Mouse (Mus musculus) v-Abl transformed pro-B cells (cell line): ENCODE results near the gene Zfp668.

Experiments used
- in situ Hi-C, 2 experiments: fragments of 400-800 bp; cut with MboI; formaldehyde crosslinking; loops; one replicate each; pipeline ENCODE4 v1.15.1; 2025; ENCODE audit not compliant: unreplicated experiment in 2 of 2

The Zfp668 gene

DNA sequence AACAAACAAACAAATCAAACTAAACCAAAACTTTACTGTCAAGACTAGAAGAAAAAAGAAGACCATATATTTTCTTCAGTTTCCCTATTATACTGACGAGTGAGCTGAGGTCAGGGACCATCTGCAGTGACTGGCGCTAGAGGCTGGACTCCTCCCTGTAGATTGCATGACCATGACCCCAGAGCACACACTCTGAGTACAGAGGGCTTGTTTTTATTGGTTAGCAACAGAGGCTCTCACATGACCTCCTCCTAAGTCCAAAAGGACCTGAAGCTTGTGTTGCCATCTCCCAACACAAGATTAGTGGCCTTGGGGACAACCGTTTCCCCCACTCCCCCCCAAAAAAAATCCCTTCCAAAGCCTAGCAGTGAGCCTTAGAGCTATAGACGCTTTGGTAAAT lies 62.8 kb downstream of the Zfp668 start:
- in situ Hi-C loops: no loop called here
